Mouse (Mus musculus): ENCODE results near the gene Trcg1.

Gene Trcg1

DNA sequence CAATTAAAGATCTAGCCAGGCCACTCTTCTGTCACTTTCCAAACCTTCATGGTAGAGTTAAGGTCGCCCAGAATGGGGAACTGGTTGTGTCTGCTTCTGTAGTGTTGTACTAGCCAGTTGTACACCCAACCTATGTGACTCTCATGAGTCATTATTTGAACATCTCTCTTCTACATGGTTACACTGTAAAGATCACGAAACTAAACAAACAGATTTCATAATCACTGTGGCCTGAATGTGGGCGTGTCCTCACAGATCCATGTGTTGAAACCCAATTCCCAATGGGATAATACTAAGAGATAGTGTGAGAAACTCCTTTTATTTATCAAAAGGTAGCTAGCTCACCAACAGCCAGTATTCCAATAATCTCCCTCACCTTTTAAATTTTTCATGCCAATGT, 59.3 kb downstream of the Trcg1 start:
- DNase-seq (ENCODE audit: low spot score in 2 of 2): no peak

DNA sequence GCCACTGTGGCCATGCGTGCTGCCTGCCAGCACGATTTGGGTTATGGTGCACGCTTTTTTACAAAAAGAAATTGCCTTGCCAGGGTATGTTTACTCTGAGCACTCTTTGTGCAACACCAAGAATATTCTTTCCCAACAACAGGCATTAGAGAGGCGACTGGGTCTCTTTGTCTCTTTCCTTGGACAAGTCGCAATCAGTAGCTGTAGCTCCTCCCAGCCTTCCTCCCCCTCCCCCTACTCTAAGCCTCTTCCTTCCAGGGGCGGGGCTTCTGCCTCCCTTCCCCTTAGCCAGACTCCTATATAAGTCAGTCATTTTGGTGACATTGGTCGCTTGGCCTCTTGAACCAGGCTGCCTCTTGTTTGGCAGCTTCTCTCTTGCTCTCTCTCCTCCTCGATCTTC, 59.9 kb downstream of the Trcg1 start:
- DNase-seq (ENCODE audit: low spot score in 2 of 2): no peak

DNA sequence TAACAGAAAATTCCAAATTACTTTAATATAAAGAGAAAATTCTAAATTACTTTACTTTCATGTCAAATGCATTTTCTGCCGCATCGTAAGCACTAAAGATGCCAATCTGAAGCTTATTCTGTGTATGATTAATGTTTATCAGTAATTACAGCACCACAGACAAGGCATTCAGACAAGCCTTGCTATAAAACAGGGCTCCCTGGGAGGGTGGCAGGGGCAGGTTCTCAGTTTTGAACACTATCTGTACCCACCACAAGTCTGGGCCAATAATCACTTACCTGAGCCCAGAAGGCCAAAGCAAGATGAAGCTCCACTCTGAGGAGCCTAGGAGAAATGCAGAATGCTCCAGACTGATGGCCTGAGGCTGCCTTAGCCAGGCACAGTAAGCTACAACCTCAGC, 61.6 kb downstream of the Trcg1 start:
- DNase-seq (ENCODE audit: low spot score in 2 of 2): no peak

Measured in right cerebral cortex, adult 2 months (tissue).